ENCODE assay signal across 12 mouse cellular contexts in the genomic region with DNA sequence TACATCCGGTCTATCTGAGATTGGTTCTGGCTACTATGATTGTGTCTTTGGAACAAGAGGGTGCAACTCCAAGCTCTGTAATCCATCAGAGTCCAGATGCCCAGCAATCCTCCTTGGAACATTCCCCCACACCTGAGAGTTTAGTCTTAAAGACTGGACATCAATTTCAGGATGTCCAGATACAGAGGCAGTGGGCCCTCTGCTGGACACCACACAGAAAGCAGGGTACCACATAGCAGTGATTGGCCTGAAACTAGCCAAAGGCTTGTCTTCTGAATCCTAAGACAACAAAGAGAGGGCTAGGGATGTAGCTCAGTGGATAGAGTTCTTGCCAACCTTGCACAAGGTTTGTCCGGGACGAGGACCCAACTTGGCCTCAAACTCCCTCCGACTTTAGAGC. TPM values are rescaled to one million over a fixed set of nuclear protein-coding genes. Genes with fewer than 3 reads are reported as not detected.
A peak's percentile ranks its signal among the peaks of the same experiment; 100 is the strongest.
DNase-seq lines count a peak whose midpoint lies in the region; TF ChIP-seq lines count a peak whose summit lies in the region.
"Had no signal": no experiment of that assay in that cellular context is flagged by ENCODE, and none has a peak within 500 bp of the region (broad histone marks: within the 10 kb centered on the region; RNA-seq: fewer than 3 reads in every experiment).

No protein-coding gene starts in this region.

- H3K4me3 ChIP-seq in cerebellum, adult 2 months (replicated peaks; ENCODE audit: insufficient read depth, low read depth, low read length): no peak overlapping the region
- H3K4me3 ChIP-seq in cortical plate, adult 2 months (ENCODE audit: insufficient read depth, low read length): no peak overlapping the region
- H3K4me3 ChIP-seq: erythroblast, embryonic 14.5 days; heart, embryonic 10.5 days; lung, embryonic 15.5 days had no signal

- TF ChIP-seq POLR2A in cerebellum, adult 2 months (IDR thresholded peaks at IDR 0.05; ENCODE audit: borderline replicate concordance, insufficient read depth, low read length): no peak
- no peak for TF ChIP-seq POLR2A in cortical plate, adult 2 months (IDR thresholded peaks at IDR 0.05; ENCODE audit: extremely low read depth, insufficient read depth, low read length)

- no peak for DNase-seq in cerebellum, adult 2 months
- no peak for DNase-seq in cerebellum, adult 9-10 months
- peak; percentile 31 for DNase-seq in kidney, postnatal 14 days
- DNase-seq in kidney, adult 9 months: no peak
- peak; percentile 28 for DNase-seq in 416B (ENCODE audit: low read depth)
- no peak for DNase-seq in ovary, adult 18-20 months (ENCODE audit: low spot score)
- no peak for DNase-seq in thymus, postnatal 4 days

- no peak overlapping the region for H3K27ac ChIP-seq in cerebellum, adult 2 months (ENCODE audit: insufficient read depth, low read length)
- H3K27ac ChIP-seq in cortical plate, adult 2 months (ENCODE audit: insufficient read depth, low read length): no peak overlapping the region
- H3K27ac ChIP-seq: heart, embryonic 10.5 days; lung, embryonic 15.5 days had no signal

- WGBS in cerebellum, adult 2 months: 75% methylated on average over 4 of the region's 4 CpGs

- peak; percentile 45; the same call in 1 of the 2 replicates for TF ChIP-seq CTCF in cerebellum, adult 2 months (IDR thresholded peaks at IDR 0.05; ENCODE audit: borderline replicate concordance, insufficient read depth, low read depth, low read length)
- peak; percentile 55 for TF ChIP-seq CTCF in cortical plate, adult 2 months (IDR thresholded peaks at IDR 0.05; ENCODE audit: extremely low read depth, insufficient read depth, low read length)

- H3K27me3 ChIP-seq in cerebellum, adult 2 months (ENCODE audit: control insufficient read depth, insufficient read depth, low read length): no peaks in the 10 kb centered on the region
- H3K27me3 ChIP-seq: lung, embryonic 15.5 days had no signal

- H3K4me1 ChIP-seq in cerebellum, adult 2 months (ENCODE audit: control insufficient read depth, insufficient read depth, low read length): no peaks in the 10 kb centered on the region
- H3K4me1 ChIP-seq in cortical plate, adult 2 months (ENCODE audit: control insufficient read depth, insufficient read depth, low read length): no peaks in the 10 kb centered on the region
- H3K4me1 ChIP-seq: heart, embryonic 10.5 days; lung, embryonic 15.5 days had no signal

RNA-seq across cellular contexts. Expression of a gene that starts 25.5 kb away (rescaled TPM):
- 3.8 and 4.0 TPM in 2 replicates for polyA plus RNA-seq in cerebellum, adult 2 months (2012; rRNA removed)
- 3.9 and 4.3 TPM in 2 replicates for polyA plus RNA-seq in cortical plate, adult 2 months (2012; rRNA removed)
- polyA plus RNA-seq: CD4-positive, CD25-positive, alpha-beta regulatory T cell, adult 4 months; erythroblast, embryonic 14.5 days had no signal

RNA-seq across cellular contexts. Expression of a gene that starts 37.4 kb away (rescaled TPM):
- polyA plus RNA-seq in cerebellum, adult 2 months (2012; rRNA removed): 11.7 and 14.1 TPM in 2 replicates
- 7.5 and 10.1 TPM in 2 replicates for polyA plus RNA-seq in cortical plate, adult 2 months (2012; rRNA removed)
- polyA plus RNA-seq: erythroblast, embryonic 14.5 days had no signal

Comparison
In these comparisons a context has a peak if more than half of its experiments do, and no peak if none do; other contexts are left out.
1. DNase-seq: peak in kidney, postnatal 14 days (single experiment) and 416B (single experiment); none in cerebellum, adult 2 months (0 of 2), cerebellum, adult 9-10 months (single experiment), kidney, adult 9 months (single experiment), ovary, adult 18-20 months (single experiment) and thymus, postnatal 4 days (single experiment).